Mouse (Mus musculus) spleen, postnatal 4 days (tissue): ENCODE measurements around the gene Myh6.

Source experiments
- DNase-seq, 2 experiments: peaks; one replicate each; pipeline ENCODE4 v3.0.0; 2022; ENCODE audit warnings: low spot score in 2 of 2

The Myh6 gene

GRCm38 (mm10) chr14:54932645-54933150 is 34.0 kb downstream of the Myh6 start, which contains the start of gene Il25:
Gene Il25 (plus strand): TSS chr14:54932695.
- no peak for DNase-seq

- DNase-seq = no peak
Observed at GRCm38 (mm10) chr14:54930431-54930830, 36.3 kb downstream of the Myh6 start.

- no peak for DNase-seq
Observed at GRCm38 (mm10) chr14:54929801-54930200, 36.9 kb downstream of the Myh6 start.

GRCm38 (mm10) chr14:54927296-54927695 is 39.4 kb downstream of the Myh6 start:
- DNase-seq = no peak

- DNase-seq = no peak
Observed at GRCm38 (mm10) chr14:54926401-54927158, 40.1 kb downstream of the Myh6 start.

- no peak for DNase-seq
Observed at GRCm38 (mm10) chr14:54925349-54926342, 41.1 kb downstream of the Myh6 start, which contains the start of gene Efs. Gene Efs (minus strand): TSS chr14:54926126.

- no peak for DNase-seq
Observed at GRCm38 (mm10) chr14:54924641-54925348, 41.9 kb downstream of the Myh6 start.

GRCm38 (mm10) chr14:54920076-54920685 is 46.5 kb downstream of the Myh6 start:
- no peak for DNase-seq

- DNase-seq = no peak
Observed at GRCm38 (mm10) chr14:54913343-54913742, 53.4 kb downstream of the Myh6 start.

GRCm38 (mm10) chr14:54912886-54913285 is 53.8 kb downstream of the Myh6 start, which contains the start of gene Slc22a17:
Gene Slc22a17 (minus strand): TSS chr14:54913132.
- DNase-seq = peak in 1 of 2 experiments; percentile 69

- DNase-seq = no peak
Observed at GRCm38 (mm10) chr14:54912109-54912850, 54.4 kb downstream of the Myh6 start.

GRCm38 (mm10) chr14:54908682-54909081 is 58.0 kb downstream of the Myh6 start:
- no peak for DNase-seq

GRCm38 (mm10) chr14:54903641-54904040 is 63.1 kb downstream of the Myh6 start:
- no peak for DNase-seq

GRCm38 (mm10) chr14:54900383-54900782 is 66.3 kb downstream of the Myh6 start:
- DNase-seq = peak in 1 of 2 experiments; percentile 49

GRCm38 (mm10) chr14:54897445-54897844 is 69.3 kb downstream of the Myh6 start:
- no peak for DNase-seq

- DNase-seq = peak; percentile 65 to 85
Observed at GRCm38 (mm10) chr14:54894296-54895151, 72.2 kb downstream of the Myh6 start.

GRCm38 (mm10) chr14:54893651-54894181 is 73.0 kb downstream of the Myh6 start:
- peak; percentile 96 for DNase-seq

GRCm38 (mm10) chr14:54892200-54892599 is 74.5 kb downstream of the Myh6 start, which contains the start of gene Pabpn1:
Gene Pabpn1 (plus strand): TSS chr14:54892500.
- no peak for DNase-seq
